Mouse (Mus musculus) brown adipose tissue, adult 24 weeks (tissue): ENCODE data around the gene Sdk1. TPM values are rescaled to one million over a fixed set of nuclear protein-coding genes. Genes with fewer than 3 reads are reported as not detected.

ENCODE experiments used
- H3K27ac ChIP-seq: fragments of 200-500 bp; replicated peaks from 2 replicates; pipeline ENCODE4 v1.5.1; 2012; ENCODE audit warnings: low read depth, mild to moderate bottlenecking, low read length
- H3K4me1 ChIP-seq: fragments of 200-500 bp; 2 replicates; pipeline ENCODE4 v1.6.1; 2012; ENCODE audit warnings: low read length, mixed read lengths; ENCODE audit not compliant: control insufficient read depth, insufficient read depth, insufficient read length
- H3K4me3 ChIP-seq: fragments of 200-500 bp; 2 replicates; pipeline ENCODE4 v1.5.1; 2012; ENCODE audit warnings: low read depth, mild to moderate bottlenecking, low read length, moderate library complexity; ENCODE audit not compliant: insufficient read depth
- polyA plus RNA-seq: library from polyadenylated mRNA; stranded (reverse); fragments of >200 nt; gene quantifications from 2 replicates; pipeline ENCODE4 v1.2.4, GENCODE M21; 2012; ENCODE audit not compliant: missing spikeins, insufficient read depth, insufficient read length

Sdk1 gene
- polyA plus RNA-seq, 1 experiment = 0.24 TPM

GRCm38 (mm10) chr5:141781142-141781541 lies 539.9 kb downstream of the Sdk1 start:
- H3K27ac ChIP-seq = no peak overlapping the region

GRCm38 (mm10) chr5:141782330-141782729 lies 541.0 kb downstream of the Sdk1 start:
- H3K4me1 ChIP-seq = no peaks in the 10 kb centered on the region
- no peak overlapping the region for H3K4me3 ChIP-seq
- no peak overlapping the region for H3K27ac ChIP-seq

More at GRCm38 (mm10) chr5:141781142-141781541, 539.9 kb downstream of the Sdk1 start:
- H3K4me1 ChIP-seq = no peaks in the 10 kb centered on the region
- H3K4me3 ChIP-seq = no peak overlapping the region

DNA sequence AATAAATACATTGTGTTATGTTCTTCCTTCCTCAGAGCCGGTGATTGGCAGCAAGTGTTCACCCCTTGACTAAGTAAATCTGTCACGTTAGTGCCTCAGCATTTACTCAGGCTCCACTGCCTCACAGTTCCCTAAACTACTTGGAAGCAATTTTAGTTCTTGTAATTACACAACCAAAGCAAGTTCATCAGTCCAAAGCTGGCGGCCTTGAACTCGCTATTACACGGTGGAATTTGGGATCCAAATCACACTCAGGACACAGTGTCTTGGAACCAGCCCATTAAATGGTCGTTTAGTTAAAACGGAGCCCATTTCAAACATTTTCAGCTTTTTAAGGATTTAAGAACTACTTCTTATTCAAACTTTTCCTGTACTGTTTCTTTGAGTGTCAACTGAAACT lies 542.2 kb downstream of the Sdk1 start:
- no peak overlapping the region for H3K4me3 ChIP-seq
- no peaks in the 10 kb centered on the region for H3K4me1 ChIP-seq
- no peak overlapping the region for H3K27ac ChIP-seq

- H3K4me3 ChIP-seq = no peak overlapping the region
- H3K27ac ChIP-seq = no peak overlapping the region
- H3K4me1 ChIP-seq = no peaks in the 10 kb centered on the region
Measured at GRCm38 (mm10) chr5:141793926-141794325, 552.6 kb downstream of the Sdk1 start.

- H3K27ac ChIP-seq = no peak overlapping the region
- H3K4me1 ChIP-seq = no peaks in the 10 kb centered on the region
- H3K4me3 ChIP-seq = no peak overlapping the region
Measured at GRCm38 (mm10) chr5:141823823-141824330, 582.6 kb downstream of the Sdk1 start.

GRCm38 (mm10) chr5:141824739-141825379 lies 583.6 kb downstream of the Sdk1 start:
- H3K4me1 ChIP-seq = no peaks in the 10 kb centered on the region

GRCm38 (mm10) chr5:141835566-141835965 lies 594.3 kb downstream of the Sdk1 start:
- Histone ChIP-seq H3K4me1 (no peaks in the 10 kb centered on the region), H3K4me3 (no peak overlapping the region), H3K27ac (no peak overlapping the region)

More at GRCm38 (mm10) chr5:141824739-141825379, 583.6 kb downstream of the Sdk1 start:
- Histone ChIP-seq H3K27ac (no peak overlapping the region), H3K4me3 (no peak overlapping the region)

DNA sequence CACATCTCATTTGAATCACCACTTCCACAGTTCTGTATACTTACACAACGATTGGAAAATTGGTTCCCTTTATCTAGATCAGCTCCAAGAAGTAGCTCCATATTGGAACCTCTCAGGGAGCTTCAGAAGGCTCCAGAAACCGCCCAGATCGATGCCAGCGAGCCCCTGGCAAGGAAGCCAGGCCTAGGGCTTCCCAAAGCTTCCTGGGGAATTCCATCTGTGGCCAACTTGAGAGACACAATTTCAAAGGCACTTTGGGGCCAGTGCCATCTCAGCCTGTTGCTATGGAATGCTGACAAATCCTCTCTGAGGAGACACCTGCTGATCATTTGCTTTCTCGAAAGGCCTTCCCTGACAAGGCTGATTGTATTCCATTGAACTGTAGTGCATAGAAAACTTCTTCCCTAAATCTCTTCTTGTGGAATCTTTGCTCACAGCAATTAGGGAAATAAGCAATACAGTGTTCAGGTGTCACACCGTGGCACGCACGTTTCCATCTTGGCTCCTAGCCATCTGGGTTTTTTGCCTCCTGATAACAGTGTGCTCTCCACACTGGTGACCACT lies 595.7 kb downstream of the Sdk1 start:
- no peak overlapping the region for H3K27ac ChIP-seq

DNA sequence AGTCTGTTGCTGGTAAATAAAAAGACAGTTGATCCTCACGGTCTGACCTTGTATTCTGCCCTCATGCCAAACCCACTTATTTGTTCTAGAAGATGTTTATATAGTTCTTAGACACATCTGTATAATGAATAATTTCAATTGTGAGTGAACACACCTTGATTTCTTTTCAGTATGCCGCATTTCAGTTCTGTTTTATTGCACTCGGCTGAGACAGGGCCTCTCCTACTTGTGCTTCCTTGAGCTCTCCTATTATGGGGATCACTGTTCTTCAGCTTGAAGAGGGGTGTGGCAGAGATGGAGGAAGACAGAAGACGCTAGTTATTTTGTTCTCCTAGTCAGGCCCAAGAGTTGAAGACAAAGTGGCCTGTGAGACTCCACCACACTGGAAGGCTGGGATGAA lies 603.4 kb downstream of the Sdk1 start:
- Histone ChIP-seq H3K4me1 (no peaks in the 10 kb centered on the region), H3K4me3 (no peak overlapping the region), H3K27ac (no peak overlapping the region)

More for the DNA sequence above, 595.7 kb downstream of the Sdk1 start:
- H3K4me3 ChIP-seq = no peak overlapping the region
- H3K4me1 ChIP-seq = no peaks in the 10 kb centered on the region

GRCm38 (mm10) chr5:141847686-141848085 lies 606.4 kb downstream of the Sdk1 start:
- Histone ChIP-seq H3K4me3 (no peak overlapping the region), H3K4me1 (no peaks in the 10 kb centered on the region), H3K27ac (no peak overlapping the region)

DNA sequence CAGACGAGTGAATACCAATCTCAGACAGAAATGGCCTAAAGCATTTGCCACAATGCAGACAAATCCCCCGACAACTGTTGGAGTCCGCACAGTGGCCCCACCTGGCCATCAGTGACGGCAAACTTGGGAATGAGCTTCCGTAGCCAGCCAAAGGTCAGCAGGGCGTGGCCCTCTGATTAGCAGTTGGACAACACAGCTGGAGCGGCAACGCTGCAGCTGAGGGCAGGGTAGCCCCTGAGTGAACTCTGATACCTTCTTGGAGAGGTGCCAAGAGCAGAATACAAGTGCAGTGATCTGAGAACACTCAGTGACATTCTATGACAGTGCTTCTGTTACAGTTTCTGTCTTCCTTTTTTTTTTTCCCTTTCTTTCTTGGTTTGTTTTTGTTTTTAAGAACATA lies 610.9 kb downstream of the Sdk1 start:
- Histone ChIP-seq H3K27ac (no peak overlapping the region), H3K4me1 (no peaks in the 10 kb centered on the region), H3K4me3 (no peak overlapping the region)

DNA sequence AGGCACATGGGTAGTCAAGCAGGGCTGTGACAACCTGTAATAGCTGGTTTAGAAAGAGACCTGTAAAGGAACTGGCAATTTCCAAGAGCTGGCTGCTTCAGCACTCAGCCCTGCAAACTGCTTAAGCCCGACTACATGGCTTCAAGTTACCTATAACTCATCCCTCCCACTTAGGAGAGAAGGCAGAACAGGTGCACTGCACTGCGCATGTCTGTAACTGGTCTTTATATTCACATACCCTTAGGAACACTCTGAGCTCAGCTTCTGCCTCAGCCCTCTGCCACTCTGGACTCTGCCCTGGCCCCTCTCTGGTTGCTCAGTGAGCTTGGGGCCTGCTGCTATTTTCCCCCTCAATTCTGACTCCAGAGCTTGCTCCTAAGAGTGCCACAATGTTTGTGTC lies 615.2 kb downstream of the Sdk1 start:
- Histone ChIP-seq H3K27ac (no peak overlapping the region), H3K4me3 (no peak overlapping the region), H3K4me1 (no peaks in the 10 kb centered on the region)

- H3K27ac ChIP-seq = no peak overlapping the region
- no peak overlapping the region for H3K4me3 ChIP-seq
Measured at GRCm38 (mm10) chr5:141857781-141858180, 616.5 kb downstream of the Sdk1 start.

DNA sequence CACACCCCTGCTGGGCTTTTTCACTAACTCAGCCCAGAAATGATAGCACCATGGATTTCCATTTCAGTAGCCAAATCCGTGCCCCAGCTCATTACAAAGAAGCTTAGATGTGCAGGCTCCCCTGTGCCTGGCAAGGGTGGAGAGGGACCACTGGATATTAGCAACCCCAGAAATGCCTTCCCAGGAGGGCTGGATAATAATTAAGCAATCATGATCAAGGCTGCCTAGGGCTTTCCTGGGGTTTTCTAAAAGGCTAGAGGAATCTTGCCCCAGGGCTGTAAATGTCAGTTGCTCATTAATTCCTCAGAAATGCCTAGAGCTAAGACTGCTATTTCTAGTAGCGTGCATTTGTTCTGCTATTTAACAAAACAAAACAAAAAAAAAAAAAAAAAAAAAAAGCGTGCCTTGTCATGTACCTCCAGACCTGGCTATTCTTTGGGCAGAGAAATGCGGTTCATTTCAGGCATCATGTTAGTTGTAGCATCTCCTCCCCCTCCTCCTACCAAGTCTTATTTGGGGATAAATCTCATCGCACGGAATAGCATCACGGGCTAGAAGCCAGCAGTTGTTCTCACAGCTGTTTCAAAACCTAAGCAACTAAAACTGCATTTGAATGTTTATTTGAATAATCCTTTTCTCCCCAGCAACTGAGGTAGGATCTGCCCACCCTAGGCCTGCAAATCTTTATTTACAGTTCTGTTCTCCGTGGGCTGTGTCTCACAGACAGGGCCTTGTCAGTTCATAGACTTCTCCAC lies 617.3 kb downstream of the Sdk1 start:
- Histone ChIP-seq H3K27ac (no peak overlapping the region), H3K4me3 (no peak overlapping the region), H3K4me1 (no peaks in the 10 kb centered on the region)

More at GRCm38 (mm10) chr5:141857781-141858180, 616.5 kb downstream of the Sdk1 start:
- H3K4me1 ChIP-seq = no peaks in the 10 kb centered on the region

DNA sequence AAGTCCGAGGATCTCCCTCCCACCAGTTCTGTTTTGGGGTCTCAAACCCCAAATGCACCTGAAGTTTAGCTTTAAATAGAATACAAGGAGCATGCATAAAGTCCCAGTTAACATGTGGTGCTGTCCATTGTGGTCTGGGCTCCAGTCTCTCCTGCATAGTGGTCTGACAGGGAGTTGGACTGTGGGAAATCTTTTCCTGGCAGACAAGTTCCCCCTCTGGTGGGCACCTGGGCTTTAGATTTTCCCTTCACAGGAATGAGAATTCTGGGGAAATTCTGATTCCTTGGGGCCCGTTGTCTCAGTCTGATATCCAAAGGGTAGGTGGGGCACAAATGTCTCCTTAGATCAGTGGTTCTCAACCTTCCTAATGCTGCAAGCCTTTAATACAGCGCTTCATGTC lies 624.8 kb downstream of the Sdk1 start:
- no peak overlapping the region for H3K27ac ChIP-seq

More for the DNA sequence above, 624.8 kb downstream of the Sdk1 start:
- Histone ChIP-seq H3K4me3 (no peak overlapping the region), H3K4me1 (no peaks in the 10 kb centered on the region)
